Mouse (Mus musculus): ENCODE measurements around the gene Gorasp1. TPM values are rescaled to one million over a fixed set of nuclear protein-coding genes. Genes with fewer than 3 reads are reported as not detected.
A peak's percentile ranks its signal among the peaks of the same experiment; 100 is the strongest.

Gorasp1 gene
- polyA plus RNA-seq, 1 experiment = 6.6 TPM

DNA sequence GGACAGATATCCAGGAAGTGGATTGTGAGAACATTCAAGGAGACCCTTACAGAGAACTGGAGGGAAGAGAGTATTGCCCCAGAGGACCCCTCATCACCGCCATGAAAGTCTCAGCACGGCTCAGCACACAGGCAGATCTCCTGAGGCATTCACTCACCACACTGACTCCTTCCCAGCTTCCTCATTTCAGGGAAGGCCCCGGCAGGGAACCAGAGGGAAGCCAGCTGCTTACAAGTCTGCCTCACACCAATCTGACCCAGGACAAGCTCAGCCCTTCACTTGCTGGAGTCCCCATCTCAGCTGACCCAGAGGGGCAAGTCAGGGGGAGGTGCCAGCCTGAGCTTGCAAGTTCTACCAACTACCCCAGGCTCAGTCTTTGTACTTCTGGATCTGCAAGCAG lies 11.4 kb upstream of the Gorasp1 start:
- TF ChIP-seq POLR2A (IDR thresholded peaks at IDR 0.05; ENCODE audit: low read depth, low read length) (no peak), CTCF (IDR thresholded peaks at IDR 0.05; ENCODE audit: extremely low read depth, insufficient read depth, insufficient read length, insufficient replicate concordance) (no peak)
- no peak overlapping the region for H3K27ac ChIP-seq (ENCODE audit: insufficient read depth, low read length)

GRCm38 (mm10) chr9:119945173-119945900 lies 8.0 kb upstream of the Gorasp1 start:
- H3K36me3 ChIP-seq (ENCODE audit: control insufficient read depth, insufficient read depth, low read length) = no peaks in the 10 kb centered on the region
- no peak overlapping the region for H3K27ac ChIP-seq (ENCODE audit: insufficient read depth, low read length)
- 71% methylated on average over 12 of the region's 12 CpGs for WGBS
- no peak overlapping the region for H3K4me3 ChIP-seq (ENCODE audit: extremely low read depth, insufficient read depth, insufficient read length)
- peak in 1 of 2 experiments; percentile 30 for DNase-seq (ENCODE audit: low read depth in 1 of 2, low spot score in 2 of 2)
- H3K27me3 ChIP-seq (ENCODE audit: control insufficient read depth, insufficient read depth, low read length) = no peaks in the 10 kb centered on the region
- no peak for TF ChIP-seq POLR2A (IDR thresholded peaks at IDR 0.05; ENCODE audit: low read depth, low read length)
- TF ChIP-seq CTCF (IDR thresholded peaks at IDR 0.05; ENCODE audit: extremely low read depth, insufficient read depth, insufficient read length, insufficient replicate concordance) = peak; percentile 66; the same call in 1 of the 2 replicates
- H3K4me1 ChIP-seq (ENCODE audit: control insufficient read depth, insufficient read depth, insufficient read length) = no peaks in the 10 kb centered on the region

More for the DNA sequence above, 11.4 kb upstream of the Gorasp1 start:
- no peaks in the 10 kb centered on the region for H3K4me1 ChIP-seq (ENCODE audit: control insufficient read depth, insufficient read depth, insufficient read length)
- DNase-seq (ENCODE audit: low read depth in 1 of 2, low spot score in 2 of 2) = no peak
- no peak overlapping the region for H3K4me3 ChIP-seq (ENCODE audit: extremely low read depth, insufficient read depth, insufficient read length)
- no peaks in the 10 kb centered on the region for H3K36me3 ChIP-seq (ENCODE audit: control insufficient read depth, insufficient read depth, low read length)
- 17% methylated on average over 3 of the region's 3 CpGs for WGBS
- H3K27me3 ChIP-seq (ENCODE audit: control insufficient read depth, insufficient read depth, low read length) = no peaks in the 10 kb centered on the region

DNA sequence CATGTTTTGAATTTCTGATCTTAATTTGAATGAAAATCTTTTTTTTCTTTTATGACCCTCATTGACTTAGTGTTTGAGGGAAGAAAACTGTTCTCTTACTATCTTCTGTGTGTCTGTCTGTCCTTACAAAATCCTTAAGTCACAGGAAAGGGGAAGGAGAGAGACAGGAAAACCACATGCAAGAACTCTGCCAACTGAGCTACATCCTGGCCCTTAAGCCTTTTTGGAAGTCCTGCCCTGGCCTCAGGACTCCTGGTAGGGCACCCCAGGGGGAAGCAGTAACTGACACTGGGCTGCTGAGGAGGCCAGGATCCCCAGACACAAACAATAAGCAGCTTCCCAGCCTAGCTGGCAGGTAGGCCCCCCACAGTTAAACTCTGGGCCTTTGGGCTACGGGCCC lies 6.0 kb upstream of the Gorasp1 start:
- Histone ChIP-seq H3K4me1 (ENCODE audit: control insufficient read depth, insufficient read depth, insufficient read length) (peaks cover 7% of the 10 kb centered on the region; the same call in 1 of the 2 replicates), H3K4me3 (ENCODE audit: extremely low read depth, insufficient read depth, insufficient read length) (no peak overlapping the region), H3K36me3 (ENCODE audit: control insufficient read depth, insufficient read depth, low read length) (no peaks in the 10 kb centered on the region), H3K27me3 (ENCODE audit: control insufficient read depth, insufficient read depth, low read length) (no peaks in the 10 kb centered on the region), H3K27ac (ENCODE audit: insufficient read depth, low read length) (no peak overlapping the region)
- DNase-seq (ENCODE audit: low read depth in 1 of 2, low spot score in 2 of 2) = no peak
- WGBS = 50% methylated on average over 1 of the region's 1 CpGs
- TF ChIP-seq POLR2A (IDR thresholded peaks at IDR 0.05; ENCODE audit: low read depth, low read length) (no peak), CTCF (IDR thresholded peaks at IDR 0.05; ENCODE audit: extremely low read depth, insufficient read depth, insufficient read length, insufficient replicate concordance) (no peak)

DNA sequence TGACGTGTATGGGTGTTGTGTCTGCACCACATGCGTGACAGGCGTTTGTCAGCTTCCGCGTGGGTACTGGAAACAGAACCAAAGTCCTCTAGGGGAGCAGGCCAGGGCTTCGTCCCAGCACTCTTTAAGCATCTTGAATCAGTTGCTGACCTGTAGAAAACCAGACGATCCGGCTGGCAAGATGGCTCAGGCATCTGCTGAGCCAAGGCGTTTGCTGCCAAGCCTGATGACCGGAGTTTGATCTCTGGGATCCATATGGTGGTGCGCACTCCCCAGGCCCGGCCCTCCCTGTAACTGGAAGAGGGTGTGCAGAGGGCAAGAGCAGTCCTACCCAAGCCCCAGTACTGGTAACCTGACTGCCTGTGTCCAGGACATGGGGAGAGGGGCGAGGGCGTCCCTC lies 4.5 kb upstream of the Gorasp1 start:
- H3K4me1 ChIP-seq (ENCODE audit: control insufficient read depth, insufficient read depth, insufficient read length) = peaks cover 11% of the 10 kb centered on the region; the same call in 1 of the 2 replicates
- TF ChIP-seq CTCF (IDR thresholded peaks at IDR 0.05; ENCODE audit: extremely low read depth, insufficient read depth, insufficient read length, insufficient replicate concordance) = no peak
- TF ChIP-seq POLR2A (IDR thresholded peaks at IDR 0.05; ENCODE audit: low read depth, low read length) = no peak
- 90% methylated on average over 14 of the region's 14 CpGs for WGBS
- H3K27ac ChIP-seq (ENCODE audit: insufficient read depth, low read length) = no peak overlapping the region
- DNase-seq (ENCODE audit: low read depth in 1 of 2, low spot score in 2 of 2) = no peak
- H3K4me3 ChIP-seq (ENCODE audit: extremely low read depth, insufficient read depth, insufficient read length) = no peak overlapping the region
- H3K27me3 ChIP-seq (ENCODE audit: control insufficient read depth, insufficient read depth, low read length) = no peaks in the 10 kb centered on the region
- no peaks in the 10 kb centered on the region for H3K36me3 ChIP-seq (ENCODE audit: control insufficient read depth, insufficient read depth, low read length)

GRCm38 (mm10) chr9:119941407-119941806 lies 4.0 kb upstream of the Gorasp1 start:
- peaks cover 11% of the 10 kb centered on the region; the same call in 1 of the 2 replicates for H3K4me1 ChIP-seq (ENCODE audit: control insufficient read depth, insufficient read depth, insufficient read length)
- no peaks in the 10 kb centered on the region for H3K27me3 ChIP-seq (ENCODE audit: control insufficient read depth, insufficient read depth, low read length)
- TF ChIP-seq CTCF (IDR thresholded peaks at IDR 0.05; ENCODE audit: extremely low read depth, insufficient read depth, insufficient read length, insufficient replicate concordance) (no peak), POLR2A (IDR thresholded peaks at IDR 0.05; ENCODE audit: low read depth, low read length) (no peak)
- H3K4me3 ChIP-seq (ENCODE audit: extremely low read depth, insufficient read depth, insufficient read length) = no peak overlapping the region
- WGBS = 79% methylated on average over 5 of the region's 5 CpGs
- no peak overlapping the region for H3K27ac ChIP-seq (ENCODE audit: insufficient read depth, low read length)
- no peaks in the 10 kb centered on the region for H3K36me3 ChIP-seq (ENCODE audit: control insufficient read depth, insufficient read depth, low read length)
- no peak for DNase-seq (ENCODE audit: low read depth in 1 of 2, low spot score in 2 of 2)

DNA sequence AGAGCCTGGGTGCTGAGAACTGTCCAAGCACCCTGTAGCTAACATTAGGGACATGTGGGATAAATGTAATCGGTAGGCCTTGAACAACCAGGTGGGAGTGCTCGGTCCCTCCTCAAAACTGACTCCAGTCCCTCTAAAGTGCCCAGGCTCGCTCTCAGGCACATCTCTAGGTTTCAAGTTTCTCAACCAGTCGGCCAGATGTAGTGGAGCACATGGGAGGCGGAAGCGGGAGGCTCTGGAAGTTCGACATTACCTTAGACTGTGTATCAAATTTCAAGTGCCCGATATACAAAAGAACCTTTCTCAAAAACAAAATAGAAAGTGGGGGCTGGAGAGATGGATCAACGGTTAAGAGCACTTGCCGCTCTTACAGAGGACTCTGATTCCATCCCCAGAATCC lies 2.3 kb upstream of the Gorasp1 start:
- Histone ChIP-seq H3K4me3 (ENCODE audit: extremely low read depth, insufficient read depth, insufficient read length) (no peak overlapping the region), H3K27me3 (ENCODE audit: control insufficient read depth, insufficient read depth, low read length) (no peaks in the 10 kb centered on the region), H3K4me1 (ENCODE audit: control insufficient read depth, insufficient read depth, insufficient read length) (peaks cover 11% of the 10 kb centered on the region; the same call in 1 of the 2 replicates), H3K27ac (ENCODE audit: insufficient read depth, low read length) (no peak overlapping the region), H3K36me3 (ENCODE audit: control insufficient read depth, insufficient read depth, low read length) (no peaks in the 10 kb centered on the region)
- WGBS = 93% methylated on average over 10 of the region's 10 CpGs
- no peak for DNase-seq (ENCODE audit: low read depth in 1 of 2, low spot score in 2 of 2)
- no peak for TF ChIP-seq CTCF (IDR thresholded peaks at IDR 0.05; ENCODE audit: extremely low read depth, insufficient read depth, insufficient read length, insufficient replicate concordance)
- TF ChIP-seq POLR2A (IDR thresholded peaks at IDR 0.05; ENCODE audit: low read depth, low read length) = no peak

DNA sequence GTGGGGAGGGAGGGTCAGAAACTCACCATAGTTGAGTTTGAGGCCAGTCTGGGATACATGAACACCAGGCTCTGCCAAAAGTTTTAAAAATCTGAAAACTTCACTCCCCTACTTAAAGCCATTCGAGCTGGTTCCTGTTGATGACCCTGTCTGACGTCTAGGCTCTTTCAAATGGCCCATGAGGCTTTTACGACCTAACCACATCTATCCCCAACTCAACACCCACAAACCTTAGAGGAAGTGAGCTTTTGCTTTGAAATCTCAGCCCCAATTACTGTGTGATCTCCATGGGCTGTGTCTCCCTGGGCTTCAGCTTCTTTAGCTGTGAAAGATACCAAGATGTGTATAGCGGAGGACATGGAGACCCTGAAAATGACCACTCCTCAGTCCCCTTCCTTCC lies 1.1 kb upstream of the Gorasp1 start:
- H3K27ac ChIP-seq (ENCODE audit: insufficient read depth, low read length) = no peak overlapping the region

More for the DNA sequence above, 1.1 kb upstream of the Gorasp1 start:
- Histone ChIP-seq H3K36me3 (ENCODE audit: control insufficient read depth, insufficient read depth, low read length) (no peaks in the 10 kb centered on the region), H3K27me3 (ENCODE audit: control insufficient read depth, insufficient read depth, low read length) (no peaks in the 10 kb centered on the region), H3K4me1 (ENCODE audit: control insufficient read depth, insufficient read depth, insufficient read length) (peaks cover 11% of the 10 kb centered on the region; the same call in 1 of the 2 replicates), H3K4me3 (ENCODE audit: extremely low read depth, insufficient read depth, insufficient read length) (no peak overlapping the region)
- WGBS = 30% methylated on average over 4 of the region's 4 CpGs
- no peak for TF ChIP-seq POLR2A (IDR thresholded peaks at IDR 0.05; ENCODE audit: low read depth, low read length)
- TF ChIP-seq CTCF (IDR thresholded peaks at IDR 0.05; ENCODE audit: extremely low read depth, insufficient read depth, insufficient read length, insufficient replicate concordance) = no peak
- peak in 1 of 2 experiments; percentile 50 for DNase-seq (ENCODE audit: low read depth in 1 of 2, low spot score in 2 of 2)
